Mouse (Mus musculus): Measurements from ENCODE around the gene Kcnk6. TPM values are rescaled to one million over a fixed set of nuclear protein-coding genes. Genes with fewer than 3 reads are reported as not detected.
A peak's percentile ranks its signal among the peaks of the same experiment; 100 is the strongest.

Kcnk6 gene
- 1.5 and 1.6 TPM in 2 replicates for polyA plus RNA-seq (2015; fragmentation: Nextera tagmentation; extraction: Ambion mirVana)

GRCm38 (mm10) chr7:29232247-29233013, at the start of gene Kcnk6:
TSS of gene Kcnk6 (minus strand) at chr7:29232515.
- peaks cover 14% of the 10 kb centered on the region for H3K4me1 ChIP-seq (replicated peaks)
- under 1% methylated on average over 62 of the region's 62 CpGs for WGBS (ENCODE audit: insufficient replicate concordance)
- peak within 1 kb of the TSS; percentile 71 for H3K4me2 ChIP-seq
- H3K27ac ChIP-seq: peak within 1 kb of the TSS; percentile 54
- DNase-seq (no peak), ATAC-seq (ENCODE audit: low read depth) (no peak)
- H3K36me3 ChIP-seq: no peaks in the 10 kb centered on the region
- peak within 1 kb of the TSS; percentile 68 for H3K9ac ChIP-seq
- peak within 1 kb of the TSS; percentile 60 for H3K4me3 ChIP-seq (replicated peaks)
- H3K27me3 ChIP-seq: peaks cover 41% of the 10 kb centered on the region
- no peaks in the 10 kb centered on the region for H3K9me3 ChIP-seq (replicated peaks)

- no peaks in the 10 kb centered on the region for H3K36me3 ChIP-seq
- H3K4me2 ChIP-seq: peak within 1 kb of the TSS; percentile 88
- H3K4me1 ChIP-seq (replicated peaks): peaks cover 29% of the 10 kb centered on the region
- ATAC-seq (ENCODE audit: low read depth) (peak; percentile 60), DNase-seq (peak; percentile 34)
- H3K4me3 ChIP-seq (replicated peaks): peak within 1 kb of the TSS; percentile 65
- under 1% methylated on average over 80 of the region's 80 CpGs for WGBS (ENCODE audit: insufficient replicate concordance)
- no peaks in the 10 kb centered on the region for H3K9me3 ChIP-seq (replicated peaks)
- H3K9ac ChIP-seq: peak within 1 kb of the TSS; percentile 53
- H3K27me3 ChIP-seq: peaks cover 28% of the 10 kb centered on the region
- no peak within 1 kb of the TSS for H3K27ac ChIP-seq
Measured at GRCm38 (mm10) chr7:29281201-29282073, 49.1 kb upstream of the Kcnk6 start, which contains the start of gene Spint2. TSS of gene Spint2 (minus strand) at chr7:29281912.

- no peak for DNase-seq
- Histone ChIP-seq H3K4me3 (replicated peaks) (peak overlapping the region; percentile 65), H3K4me2 (peak overlapping the region; percentile 88), H3K27me3 (peaks cover 28% of the 10 kb centered on the region), H3K9ac (0 out of 2 replicates have a peak overlapping the region, but pooled peaks have one; percentile 53), H3K9me3 (replicated peaks) (no peaks in the 10 kb centered on the region), H3K27ac (no peak overlapping the region), H3K36me3 (no peaks in the 10 kb centered on the region), H3K4me1 (replicated peaks) (peaks cover 29% of the 10 kb centered on the region)
- 11% methylated on average over 13 of the region's 13 CpGs for WGBS (ENCODE audit: insufficient replicate concordance)
- no peak for ATAC-seq (ENCODE audit: low read depth)
Measured at GRCm38 (mm10) chr7:29280801-29281200, 48.5 kb upstream of the Kcnk6 start.

GRCm38 (mm10) chr7:29279924-29280323, 47.6 kb upstream of the Kcnk6 start:
- H3K9ac ChIP-seq: no peak overlapping the region
- no peak overlapping the region for H3K27ac ChIP-seq
- H3K27me3 ChIP-seq: peaks cover 28% of the 10 kb centered on the region
- H3K36me3 ChIP-seq: no peaks in the 10 kb centered on the region
- no peaks in the 10 kb centered on the region for H3K9me3 ChIP-seq (replicated peaks)
- no peak overlapping the region for H3K4me3 ChIP-seq (replicated peaks)
- H3K4me2 ChIP-seq: no peak overlapping the region
- DNase-seq: no peak
- peaks cover 29% of the 10 kb centered on the region for H3K4me1 ChIP-seq (replicated peaks)
- no peak for ATAC-seq (ENCODE audit: low read depth)
- WGBS (ENCODE audit: insufficient replicate concordance): 75% methylated on average over 8 of the region's 8 CpGs

- Histone ChIP-seq H3K36me3 (no peaks in the 10 kb centered on the region), H3K4me3 (replicated peaks) (no peak overlapping the region), H3K27me3 (peaks cover 28% of the 10 kb centered on the region), H3K4me2 (no peak overlapping the region), H3K4me1 (replicated peaks) (peaks cover 23% of the 10 kb centered on the region), H3K9ac (no peak overlapping the region), H3K9me3 (replicated peaks) (no peaks in the 10 kb centered on the region), H3K27ac (no peak overlapping the region)
- ATAC-seq (ENCODE audit: low read depth) (no peak), DNase-seq (no peak)
Measured at GRCm38 (mm10) chr7:29279261-29279660, 46.9 kb upstream of the Kcnk6 start.

GRCm38 (mm10) chr7:29277510-29277909, 45.2 kb upstream of the Kcnk6 start:
- H3K27me3 ChIP-seq: peaks cover 24% of the 10 kb centered on the region
- WGBS (ENCODE audit: insufficient replicate concordance): 66% methylated on average over 4 of the region's 4 CpGs

GRCm38 (mm10) chr7:29276715-29277114, 44.4 kb upstream of the Kcnk6 start:
- Histone ChIP-seq H3K4me3 (replicated peaks) (no peak overlapping the region), H3K9me3 (replicated peaks) (no peaks in the 10 kb centered on the region), H3K27me3 (peaks cover 16% of the 10 kb centered on the region), H3K27ac (no peak overlapping the region), H3K4me2 (no peak overlapping the region), H3K9ac (no peak overlapping the region), H3K36me3 (no peaks in the 10 kb centered on the region), H3K4me1 (replicated peaks) (peaks cover 14% of the 10 kb centered on the region)
- no peak for ATAC-seq (ENCODE audit: low read depth)
- 66% methylated on average over 5 of the region's 5 CpGs for WGBS (ENCODE audit: insufficient replicate concordance)
- no peak for DNase-seq

More at GRCm38 (mm10) chr7:29277510-29277909, 45.2 kb upstream of the Kcnk6 start:
- DNase-seq (no peak), ATAC-seq (ENCODE audit: low read depth) (no peak)
- Histone ChIP-seq H3K27ac (no peak overlapping the region), H3K36me3 (no peaks in the 10 kb centered on the region), H3K9me3 (replicated peaks) (no peaks in the 10 kb centered on the region), H3K4me3 (replicated peaks) (no peak overlapping the region), H3K9ac (no peak overlapping the region), H3K4me2 (no peak overlapping the region), H3K4me1 (replicated peaks) (peaks cover 21% of the 10 kb centered on the region)

GRCm38 (mm10) chr7:29271687-29272465, 39.6 kb upstream of the Kcnk6 start:
- Histone ChIP-seq H3K4me2 (no peak overlapping the region), H3K27ac (no peak overlapping the region), H3K9ac (no peak overlapping the region), H3K4me3 (replicated peaks) (no peak overlapping the region), H3K9me3 (replicated peaks) (no peaks in the 10 kb centered on the region), H3K27me3 (no peaks in the 10 kb centered on the region), H3K36me3 (no peaks in the 10 kb centered on the region), H3K4me1 (replicated peaks) (no peaks in the 10 kb centered on the region)
- WGBS (ENCODE audit: insufficient replicate concordance): 64% methylated on average over 8 of the region's 8 CpGs
- ATAC-seq (ENCODE audit: low read depth) (no peak), DNase-seq (no peak)

- H3K4me1 ChIP-seq (replicated peaks): no peaks in the 10 kb centered on the region
- ATAC-seq (ENCODE audit: low read depth) (no peak), DNase-seq (no peak)
- H3K9me3 ChIP-seq (replicated peaks): no peaks in the 10 kb centered on the region
- no peak overlapping the region for H3K4me2 ChIP-seq
- no peak overlapping the region for H3K9ac ChIP-seq
- H3K27me3 ChIP-seq: no peaks in the 10 kb centered on the region
- no peak overlapping the region for H3K4me3 ChIP-seq (replicated peaks)
- no peaks in the 10 kb centered on the region for H3K36me3 ChIP-seq
- H3K27ac ChIP-seq: no peak overlapping the region
- 66% methylated on average over 4 of the region's 4 CpGs for WGBS (ENCODE audit: insufficient replicate concordance)
Measured at GRCm38 (mm10) chr7:29270445-29270844, 38.1 kb upstream of the Kcnk6 start.

GRCm38 (mm10) chr7:29266931-29267330, 34.6 kb upstream of the Kcnk6 start:
- Histone ChIP-seq H3K9me3 (replicated peaks) (no peaks in the 10 kb centered on the region), H3K27ac (no peak overlapping the region), H3K27me3 (no peaks in the 10 kb centered on the region), H3K9ac (no peak overlapping the region), H3K36me3 (no peaks in the 10 kb centered on the region), H3K4me2 (no peak overlapping the region), H3K4me1 (replicated peaks) (no peaks in the 10 kb centered on the region), H3K4me3 (replicated peaks) (no peak overlapping the region)
- ATAC-seq (ENCODE audit: low read depth) (no peak), DNase-seq (no peak)
- WGBS (ENCODE audit: insufficient replicate concordance): 55% methylated on average over 4 of the region's 4 CpGs

GRCm38 (mm10) chr7:29265636-29266035, 33.3 kb upstream of the Kcnk6 start:
- Histone ChIP-seq H3K9me3 (replicated peaks) (no peaks in the 10 kb centered on the region), H3K4me2 (no peak overlapping the region), H3K27me3 (no peaks in the 10 kb centered on the region), H3K27ac (no peak overlapping the region), H3K36me3 (no peaks in the 10 kb centered on the region), H3K9ac (no peak overlapping the region), H3K4me3 (replicated peaks) (no peak overlapping the region), H3K4me1 (replicated peaks) (no peaks in the 10 kb centered on the region)
- WGBS (ENCODE audit: insufficient replicate concordance): 73% methylated on average over 7 of the region's 7 CpGs
- DNase-seq (no peak), ATAC-seq (ENCODE audit: low read depth) (no peak)

Data from liver, embryonic 13.5 days (tissue).